Mouse (Mus musculus): ENCODE results near the gene Arhgap6.

DNA sequence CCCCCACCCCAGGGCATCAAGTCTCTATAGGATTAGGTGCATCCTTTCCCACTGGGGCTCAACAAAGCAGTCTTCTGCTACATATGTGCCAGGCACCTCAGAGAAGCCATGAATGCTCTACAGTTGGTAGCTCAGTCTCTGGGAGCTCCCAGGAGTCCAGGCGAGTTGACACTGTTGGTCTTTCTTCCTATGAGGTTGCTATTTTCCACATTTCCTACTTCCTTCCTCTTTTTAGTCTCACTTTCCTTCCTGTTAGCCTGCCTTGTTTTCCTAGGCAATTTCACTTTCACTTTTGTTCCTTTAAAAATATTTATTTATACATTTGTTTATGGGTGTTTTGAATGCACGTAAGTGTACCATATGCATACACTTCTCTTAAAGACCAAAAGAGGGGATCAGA, 29.3 kb downstream of the Arhgap6 start:
- TF ChIP-seq GATA1 (IDR thresholded peaks at IDR 0.05; ENCODE audit: borderline replicate concordance, low read length) (no peak), FLI1 (IDR thresholded peaks at IDR 0.05; ENCODE audit: low read length) (no peak)
